Mouse (Mus musculus): ENCODE data around the gene Ppil1.
A peak's percentile ranks its signal among the peaks of the same experiment; 100 is the strongest.
"Not testable (repeated sequence)": the region's sequence is repeated elsewhere in the genome, so short reads cannot be mapped to it uniquely, and the experiment has no call there.

Ppil1 gene

DNA sequence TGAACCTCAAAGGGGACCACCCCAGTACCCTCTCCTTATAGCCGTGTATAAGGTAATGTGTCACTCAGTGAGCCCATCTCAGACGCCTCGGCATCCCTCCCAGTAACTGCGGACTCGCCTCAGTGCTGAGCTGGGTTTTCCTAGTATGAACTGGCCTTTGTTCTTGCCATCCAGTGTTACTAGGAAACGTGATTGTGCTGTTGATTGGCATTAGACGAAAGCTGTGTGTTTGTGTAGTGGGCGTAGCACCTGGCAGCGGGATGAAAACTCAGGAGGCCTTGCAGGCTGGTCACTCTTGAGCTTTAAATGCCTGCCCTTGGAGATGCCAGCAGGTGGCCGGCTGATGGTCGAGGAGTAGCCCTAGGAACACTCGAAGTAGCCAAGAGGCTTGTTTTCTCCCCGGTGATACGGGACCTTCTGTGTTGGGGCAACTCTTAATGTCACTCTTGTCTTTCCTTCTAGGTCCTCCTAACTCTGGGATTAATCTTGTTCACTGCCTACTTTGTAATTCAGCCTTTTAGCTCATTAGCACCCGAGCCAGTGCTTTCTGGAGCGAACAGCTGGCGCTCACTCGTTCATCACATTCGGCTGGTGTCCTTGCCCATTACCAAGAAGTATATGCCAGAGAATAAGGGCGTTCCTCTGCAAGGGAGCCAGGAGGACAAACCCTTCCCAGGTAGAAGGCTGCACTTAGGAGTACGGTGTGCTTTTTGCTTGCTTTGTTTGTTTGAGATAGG lies 18.4 kb upstream of the Ppil1 start:
- DNase-seq (ENCODE audit: low read depth, low spot score): no peak

DNA sequence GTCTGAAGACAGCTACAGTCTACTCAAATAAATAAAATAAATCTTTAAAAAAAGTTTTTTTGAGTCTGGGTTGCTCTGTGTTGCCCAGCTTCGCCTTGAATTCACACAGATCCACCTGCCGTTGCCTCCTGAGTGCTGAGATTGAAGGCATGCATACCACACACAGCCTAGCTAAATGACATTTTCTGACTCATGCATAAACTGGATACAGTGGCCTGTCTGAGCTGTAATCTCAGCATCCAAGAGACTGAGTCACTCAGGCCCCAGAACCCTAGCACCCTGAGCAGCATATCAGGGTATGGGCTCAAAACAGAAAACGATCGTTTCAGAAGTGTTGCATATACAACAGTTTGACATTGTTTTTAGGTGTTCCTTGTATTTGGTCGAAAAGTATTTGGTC lies 17.6 kb upstream of the Ppil1 start:
- no peak for DNase-seq (ENCODE audit: low read depth, low spot score)

DNA sequence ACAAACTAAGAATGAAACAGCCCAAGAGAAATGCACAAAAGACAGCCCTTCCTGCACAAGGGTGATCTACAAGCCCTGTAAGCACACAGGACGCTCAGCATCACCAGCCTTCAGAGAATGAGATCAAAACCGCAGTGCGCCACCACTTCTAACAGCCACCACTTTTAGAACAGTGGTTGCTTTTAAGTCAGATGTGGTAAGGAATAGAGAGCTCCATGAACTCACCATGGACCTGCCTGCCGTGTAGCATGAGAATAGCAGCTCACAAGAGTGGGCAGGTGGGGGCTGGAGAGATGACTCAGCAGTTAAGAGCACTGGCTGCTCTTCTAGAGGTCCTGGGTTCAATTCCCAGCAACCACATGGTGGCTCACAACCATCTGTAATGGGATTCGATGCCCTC lies 16.4 kb upstream of the Ppil1 start:
- DNase-seq (ENCODE audit: low read depth, low spot score): no peak

- no peak for DNase-seq (ENCODE audit: low read depth, low spot score)
Observed at GRCm38 (mm10) chr17:29273889-29274288, 9.9 kb upstream of the Ppil1 start.

- DNase-seq (ENCODE audit: low read depth, low spot score): no peak
Observed at GRCm38 (mm10) chr17:29273156-29273555, 9.2 kb upstream of the Ppil1 start.

GRCm38 (mm10) chr17:29270148-29270698 lies 6.2 kb upstream of the Ppil1 start:
- no peak for DNase-seq (ENCODE audit: low read depth, low spot score)

DNA sequence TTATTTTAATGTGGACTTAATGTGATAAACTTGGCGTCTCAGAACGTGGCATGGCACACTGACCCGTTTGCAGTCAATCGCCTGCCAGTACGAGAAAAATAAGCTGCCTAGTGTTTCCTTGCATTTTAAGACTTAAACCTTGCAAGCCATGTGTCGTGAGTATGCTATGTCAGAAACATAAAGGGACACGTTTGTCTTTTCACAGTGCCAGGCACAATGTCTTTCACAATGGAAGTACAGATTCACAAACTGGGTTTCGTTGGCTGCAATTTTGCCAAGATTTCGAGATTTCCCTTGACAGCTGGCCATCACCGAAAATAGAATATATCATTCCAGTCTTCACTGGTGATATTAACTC lies 5.3 kb upstream of the Ppil1 start:
- DNase-seq (ENCODE audit: low read depth, low spot score): no peak

DNA sequence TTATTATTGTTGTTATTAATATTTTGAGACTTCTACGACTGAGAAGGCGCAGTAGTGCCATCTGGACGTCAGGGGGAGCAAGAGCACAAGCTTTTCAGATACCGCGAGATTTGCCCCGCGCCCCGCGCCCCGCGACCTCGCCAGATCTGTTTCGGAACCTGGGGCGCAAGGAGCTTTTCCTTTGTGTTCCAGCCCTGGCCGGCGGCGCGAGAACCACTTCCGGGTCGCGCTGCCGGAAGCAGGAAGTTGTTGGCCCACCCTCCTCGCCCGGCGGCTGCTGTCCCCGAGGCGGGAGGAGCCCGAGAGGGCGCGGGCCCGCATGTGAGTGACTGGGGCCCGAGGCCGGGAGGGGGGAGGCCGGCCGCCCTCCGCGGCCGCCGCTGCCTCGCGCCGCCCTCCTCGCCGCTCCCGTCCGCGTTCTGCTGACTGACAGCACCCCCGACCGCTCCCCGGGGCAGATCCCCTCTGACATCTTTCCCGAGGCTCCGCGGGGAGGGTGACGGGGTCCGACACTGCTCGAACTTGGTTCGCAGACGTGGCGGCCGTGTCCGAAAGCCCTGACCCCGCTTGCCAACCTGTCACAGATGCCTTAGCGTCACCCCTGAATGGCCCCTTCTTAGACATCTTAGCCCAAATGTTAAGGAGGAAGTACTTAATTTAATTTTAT lies 4.8 kb upstream of the Ppil1 start, which contains the start of gene BC004004:
BC004004 (plus strand) TSS at position 107 of the 667 bp plus-strand sequence.
- DNase-seq (ENCODE audit: low read depth, low spot score): peak; percentile 86

GRCm38 (mm10) chr17:29267931-29268681 lies 4.1 kb upstream of the Ppil1 start:
- no peak for DNase-seq (ENCODE audit: low read depth, low spot score)

- DNase-seq (ENCODE audit: low read depth, low spot score): not testable (repeated sequence)
Observed at GRCm38 (mm10) chr17:29267040-29267439, 3.1 kb upstream of the Ppil1 start.

DNA sequence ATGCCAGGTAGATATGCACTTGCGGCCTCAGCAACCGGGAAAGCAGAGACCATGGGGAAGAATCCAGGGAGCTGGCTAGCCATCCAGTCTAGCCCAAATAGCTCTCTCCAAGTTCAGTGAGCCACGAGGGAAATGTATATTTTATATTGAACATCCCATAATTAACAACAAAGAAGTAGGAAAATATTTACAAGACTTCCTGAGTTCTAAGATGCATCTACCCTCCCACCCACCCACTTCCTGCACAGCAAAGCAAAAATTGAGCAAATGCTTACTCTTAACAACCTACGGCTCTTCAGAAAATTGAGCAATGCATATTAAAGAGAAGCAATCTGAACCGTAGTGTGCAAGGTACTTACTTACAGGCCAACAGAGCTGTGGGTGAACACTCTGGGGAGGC lies 774 bp upstream of the Ppil1 start:
- no peak for DNase-seq (ENCODE audit: low read depth, low spot score)

DNA sequence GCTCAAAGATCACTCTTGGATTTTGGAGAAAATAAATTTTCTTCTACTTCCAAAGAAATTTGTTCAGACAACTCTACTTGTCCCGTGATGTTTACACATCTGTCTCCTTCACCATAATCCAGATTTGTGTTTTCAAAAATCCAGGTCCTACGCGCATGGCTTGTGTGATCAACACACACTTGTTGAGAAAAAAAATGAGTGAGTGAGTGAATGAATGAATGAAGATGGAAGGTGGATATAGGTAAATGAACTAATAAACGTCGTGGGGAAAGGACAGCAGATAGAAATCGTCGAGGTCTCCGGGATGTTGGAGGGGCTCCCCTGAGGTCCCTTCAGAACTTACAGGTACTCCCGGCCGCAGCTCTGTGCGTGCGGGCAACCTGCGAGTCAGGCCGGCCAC lies 569 bp downstream of the Ppil1 start:
- DNase-seq (ENCODE audit: low read depth, low spot score): no peak

- DNase-seq (ENCODE audit: low read depth, low spot score): no peak
Observed at GRCm38 (mm10) chr17:29262259-29262649, 1.7 kb downstream of the Ppil1 start.

DNA sequence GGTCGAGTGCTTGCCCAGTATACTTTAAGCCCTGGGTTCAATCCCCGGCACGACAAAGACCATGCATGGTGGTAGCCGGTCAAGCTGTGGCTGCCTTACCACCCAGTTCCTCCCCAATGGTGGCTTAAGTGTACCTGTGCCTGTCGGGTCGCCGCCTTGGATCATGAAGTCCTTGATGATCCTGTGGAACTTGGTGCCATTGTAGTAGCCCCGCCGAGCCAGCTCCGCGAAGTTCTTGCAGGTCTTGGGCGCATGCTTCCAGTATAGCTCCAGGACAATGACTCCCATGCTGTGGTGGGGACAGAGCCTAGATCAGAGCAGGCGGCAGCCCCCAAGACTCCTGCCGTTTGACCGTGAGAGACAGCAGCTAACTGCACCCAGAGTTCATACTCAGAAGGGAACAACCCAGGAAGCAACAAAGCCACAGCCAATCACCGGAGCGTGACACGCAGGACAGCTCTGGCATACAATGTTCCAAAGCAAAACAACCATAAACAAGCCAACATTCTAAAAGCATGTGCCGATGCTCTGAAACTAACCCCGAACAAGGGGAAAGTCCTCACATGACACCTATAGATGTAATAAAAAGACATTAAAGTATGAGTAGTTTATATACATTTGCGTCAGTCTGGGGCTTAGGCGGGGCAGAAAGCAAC lies 2.3 kb downstream of the Ppil1 start:
- no peak for DNase-seq (ENCODE audit: low read depth, low spot score)

- DNase-seq (ENCODE audit: low read depth, low spot score): no peak
Observed at GRCm38 (mm10) chr17:29260501-29260900, 3.5 kb downstream of the Ppil1 start.

- DNase-seq (ENCODE audit: low read depth, low spot score): no peak
Observed at GRCm38 (mm10) chr17:29259489-29259888, 4.5 kb downstream of the Ppil1 start.

DNA sequence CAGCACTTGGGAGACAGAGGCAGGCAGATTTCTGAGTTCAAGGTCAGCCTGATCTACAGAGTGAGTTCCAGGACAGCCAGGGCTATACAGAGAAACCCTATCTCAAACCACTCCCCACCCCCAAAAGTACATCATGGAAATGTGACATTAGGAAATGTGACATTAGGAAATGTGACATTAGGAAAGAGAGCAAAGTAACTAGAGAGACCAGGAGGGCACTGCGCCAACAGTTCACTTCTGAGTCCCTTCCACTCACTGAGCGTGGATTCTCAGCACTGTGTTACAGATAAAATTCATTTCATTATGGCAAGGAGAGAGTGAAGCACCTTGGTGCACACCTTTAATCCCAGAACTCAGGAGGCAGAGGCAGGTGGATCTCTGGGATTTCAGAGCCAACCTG lies 5.1 kb downstream of the Ppil1 start:
- no peak for DNase-seq (ENCODE audit: low read depth, low spot score)

- DNase-seq (ENCODE audit: low read depth, low spot score): no peak
Observed at GRCm38 (mm10) chr17:29258025-29258558, 5.9 kb downstream of the Ppil1 start.

- DNase-seq (ENCODE audit: low read depth, low spot score): no peak
Observed at GRCm38 (mm10) chr17:29257001-29257511, 6.9 kb downstream of the Ppil1 start.

GRCm38 (mm10) chr17:29256507-29256906 lies 7.5 kb downstream of the Ppil1 start:
- DNase-seq (ENCODE audit: low read depth, low spot score): no peak

GRCm38 (mm10) chr17:29254784-29255183 lies 9.2 kb downstream of the Ppil1 start:
- not testable (repeated sequence) for DNase-seq (ENCODE audit: low read depth, low spot score)
